Mouse (Mus musculus): ENCODE results near the gene Sytl1. TPM values are rescaled to one million over a fixed set of nuclear protein-coding genes. Genes with fewer than 3 reads are reported as not detected.
A peak's percentile ranks its signal among the peaks of the same experiment; 100 is the strongest.

Sytl1 gene
- polyA plus RNA-seq, 1 experiment = 0.07 TPM

DNA sequence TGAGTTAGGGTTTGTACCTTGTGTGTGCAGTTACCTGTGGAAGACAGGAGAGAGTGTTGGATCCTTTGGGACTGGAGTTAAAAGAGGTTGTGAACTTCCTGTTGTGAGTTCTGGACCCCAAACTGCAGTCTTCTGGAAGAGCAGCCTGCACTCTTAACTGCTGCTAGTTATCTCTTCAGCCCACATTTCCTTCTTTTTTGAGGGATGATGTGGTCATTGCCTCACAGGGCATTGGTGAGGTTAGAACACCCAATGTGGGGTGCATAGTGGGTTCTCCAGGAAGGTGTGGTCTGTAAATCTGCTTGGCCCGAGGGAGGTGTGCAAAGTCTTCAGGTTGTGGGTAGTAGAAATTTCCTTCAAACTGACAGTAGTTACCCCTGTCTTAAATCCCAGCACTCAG, 18.6 kb downstream of the Sytl1 start:
- peaks cover 20% of the 10 kb centered on the region for H3K27me3 ChIP-seq (ENCODE audit: control insufficient read depth)
- no peaks in the 10 kb centered on the region; the same call in 1 of the 2 replicates for H3K9me3 ChIP-seq (ENCODE audit: control insufficient read depth, low read length)
- H3K4me3 ChIP-seq (replicated peaks) = no peak overlapping the region
- no peaks in the 10 kb centered on the region for H3K36me3 ChIP-seq (ENCODE audit: control insufficient read depth)
- no peak for TF ChIP-seq GATA1 (IDR thresholded peaks at IDR 0.05; ENCODE audit: low read length)
- TF ChIP-seq TAL1 (IDR thresholded peaks at IDR 0.05; ENCODE audit: low read length) = no peak
- peaks cover 89% of the 10 kb centered on the region for H3K4me1 ChIP-seq (ENCODE audit: control insufficient read depth)

DNA sequence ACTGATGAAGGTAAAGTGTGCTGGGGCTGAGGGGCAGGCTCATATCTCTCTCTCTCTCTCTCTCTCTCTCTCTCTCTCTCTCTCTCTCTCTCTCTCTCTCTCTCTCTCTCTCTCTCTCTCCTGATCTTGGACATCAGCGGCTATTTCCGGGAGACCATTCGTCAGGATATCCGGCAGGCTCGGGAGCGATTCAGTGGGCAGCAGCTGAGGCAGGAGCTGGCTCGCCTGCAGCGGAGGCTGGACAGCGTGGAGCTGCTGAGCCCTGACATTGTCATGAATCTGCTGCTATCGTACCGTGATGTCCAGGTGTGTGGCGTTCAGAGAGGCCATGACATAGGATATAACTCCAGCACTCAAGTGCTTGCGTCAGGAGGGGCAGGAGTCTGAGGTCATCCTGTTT, 19.4 kb downstream of the Sytl1 start:
- TF ChIP-seq TAL1 (IDR thresholded peaks at IDR 0.05; ENCODE audit: low read length) (no peak), GATA1 (IDR thresholded peaks at IDR 0.05; ENCODE audit: low read length) (no peak)
- Histone ChIP-seq H3K9me3 (ENCODE audit: control insufficient read depth, low read length) (no peaks in the 10 kb centered on the region), H3K36me3 (ENCODE audit: control insufficient read depth) (no peaks in the 10 kb centered on the region), H3K27me3 (ENCODE audit: control insufficient read depth) (peaks cover 19% of the 10 kb centered on the region), H3K4me3 (replicated peaks) (no peak overlapping the region), H3K4me1 (ENCODE audit: control insufficient read depth) (peaks cover 88% of the 10 kb centered on the region)

DNA sequence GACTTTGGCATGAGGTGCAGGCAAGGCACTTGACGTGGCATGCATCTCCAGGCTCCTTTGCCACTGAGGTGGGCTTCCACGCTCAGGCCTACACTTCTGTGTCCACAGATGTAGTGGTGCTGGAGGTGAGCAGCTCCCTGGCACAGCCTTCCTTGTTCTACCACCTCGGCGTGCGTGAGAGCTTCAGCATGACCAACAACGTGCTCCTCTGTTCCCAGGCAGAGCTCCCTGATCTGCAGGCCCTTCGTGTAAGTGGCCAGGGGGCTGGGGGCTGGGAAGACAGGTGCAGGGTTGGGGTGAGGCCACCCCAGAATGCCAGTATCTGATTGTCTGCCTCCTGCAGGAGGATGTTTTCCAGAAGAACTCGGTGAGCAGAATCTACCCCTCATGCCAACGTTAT, 20.2 kb downstream of the Sytl1 start:
- Histone ChIP-seq H3K9me3 (ENCODE audit: control insufficient read depth, low read length) (no peaks in the 10 kb centered on the region), H3K27me3 (ENCODE audit: control insufficient read depth) (peaks cover 16% of the 10 kb centered on the region), H3K4me3 (replicated peaks) (no peak overlapping the region), H3K36me3 (ENCODE audit: control insufficient read depth) (no peaks in the 10 kb centered on the region), H3K4me1 (ENCODE audit: control insufficient read depth) (peaks cover 84% of the 10 kb centered on the region)
- TF ChIP-seq GATA1 (IDR thresholded peaks at IDR 0.05; ENCODE audit: low read length) = no peak
- TF ChIP-seq TAL1 (IDR thresholded peaks at IDR 0.05; ENCODE audit: low read length) = no peak

DNA sequence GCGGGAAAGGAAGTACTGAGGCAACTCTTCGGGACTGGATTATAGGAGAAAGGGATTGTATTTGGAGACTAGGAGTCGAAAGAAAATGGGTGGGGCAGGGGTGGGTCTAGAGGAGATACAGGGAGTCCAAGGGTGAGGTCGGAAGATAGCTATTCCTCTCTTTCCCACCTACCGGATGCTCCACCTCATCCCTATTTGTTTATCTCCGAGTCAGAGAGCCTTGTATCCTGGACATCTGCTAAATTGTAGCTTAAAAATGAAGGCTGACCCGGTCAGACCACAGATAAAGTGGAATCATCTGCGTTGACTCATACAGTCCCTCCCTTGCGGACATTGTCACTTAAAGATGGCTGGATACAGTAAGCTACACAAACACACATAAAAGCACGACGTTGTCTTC, 21.0 kb downstream of the Sytl1 start:
- no peak for TF ChIP-seq TAL1 (IDR thresholded peaks at IDR 0.05; ENCODE audit: low read length)
- TF ChIP-seq GATA1 (IDR thresholded peaks at IDR 0.05; ENCODE audit: low read length) = no peak
- Histone ChIP-seq H3K36me3 (ENCODE audit: control insufficient read depth) (no peaks in the 10 kb centered on the region), H3K4me1 (ENCODE audit: control insufficient read depth) (peaks cover 76% of the 10 kb centered on the region), H3K27me3 (ENCODE audit: control insufficient read depth) (peaks cover 11% of the 10 kb centered on the region), H3K9me3 (ENCODE audit: control insufficient read depth, low read length) (no peaks in the 10 kb centered on the region), H3K4me3 (replicated peaks) (peak overlapping the region; percentile 78)

DNA sequence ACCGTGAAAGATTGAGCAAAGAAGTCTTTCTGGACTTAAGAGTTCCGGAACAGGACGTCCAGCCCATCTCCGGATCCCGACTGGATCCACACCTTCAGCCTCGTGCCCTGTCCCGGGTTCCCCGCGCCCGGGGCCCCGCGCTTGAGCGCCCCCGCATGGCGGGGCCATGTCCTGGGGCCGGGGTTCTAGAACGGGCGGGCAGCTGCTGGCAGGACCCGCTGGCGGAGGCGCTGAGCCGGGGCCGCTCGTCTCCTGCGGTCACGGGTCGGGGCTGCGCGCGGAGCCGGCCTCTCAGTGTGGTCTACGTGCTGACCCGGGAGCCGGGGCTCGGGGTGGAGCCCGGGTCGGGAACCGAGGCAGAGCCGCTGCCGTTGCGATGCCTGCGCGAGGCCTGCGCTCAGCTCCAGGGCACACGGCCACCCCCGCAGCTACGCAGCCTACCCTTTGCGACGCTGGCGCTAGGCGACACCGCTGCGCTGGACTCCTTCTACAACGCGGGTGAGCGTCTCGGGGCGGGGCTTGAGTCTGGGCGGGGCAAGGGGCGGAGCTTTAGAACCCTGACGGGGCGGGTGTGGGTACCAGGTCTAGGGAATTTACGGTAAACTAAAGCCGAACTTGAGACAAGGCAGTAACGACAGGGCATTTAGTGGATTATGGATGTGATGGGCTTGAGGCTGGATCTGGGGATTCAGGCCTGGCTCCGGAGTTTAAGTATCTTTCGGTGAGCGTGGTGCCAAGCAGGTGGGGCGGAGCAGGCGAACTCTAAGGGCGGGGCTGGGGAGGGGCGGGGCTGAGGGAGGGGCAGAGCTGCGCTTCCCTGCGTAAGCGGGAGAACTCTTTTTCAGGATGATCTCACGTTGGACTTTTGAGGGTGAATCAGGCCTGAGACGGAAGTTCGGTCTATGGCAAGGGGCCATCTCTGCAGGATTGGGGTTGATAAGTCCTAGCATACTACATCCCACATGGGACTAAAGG, 21.7 kb downstream of the Sytl1 start:
- peaks cover 70% of the 10 kb centered on the region for H3K4me1 ChIP-seq (ENCODE audit: control insufficient read depth)
- TF ChIP-seq GATA1 (IDR thresholded peaks at IDR 0.05; ENCODE audit: low read length) = no peak
- TF ChIP-seq TAL1 (IDR thresholded peaks at IDR 0.05; ENCODE audit: low read length) = no peak
- H3K36me3 ChIP-seq (ENCODE audit: control insufficient read depth) = no peaks in the 10 kb centered on the region
- peaks cover 10% of the 10 kb centered on the region for H3K27me3 ChIP-seq (ENCODE audit: control insufficient read depth)
- peak overlapping the region; percentile 78 for H3K4me3 ChIP-seq (replicated peaks)
- H3K9me3 ChIP-seq (ENCODE audit: control insufficient read depth, low read length) = no peaks in the 10 kb centered on the region

DNA sequence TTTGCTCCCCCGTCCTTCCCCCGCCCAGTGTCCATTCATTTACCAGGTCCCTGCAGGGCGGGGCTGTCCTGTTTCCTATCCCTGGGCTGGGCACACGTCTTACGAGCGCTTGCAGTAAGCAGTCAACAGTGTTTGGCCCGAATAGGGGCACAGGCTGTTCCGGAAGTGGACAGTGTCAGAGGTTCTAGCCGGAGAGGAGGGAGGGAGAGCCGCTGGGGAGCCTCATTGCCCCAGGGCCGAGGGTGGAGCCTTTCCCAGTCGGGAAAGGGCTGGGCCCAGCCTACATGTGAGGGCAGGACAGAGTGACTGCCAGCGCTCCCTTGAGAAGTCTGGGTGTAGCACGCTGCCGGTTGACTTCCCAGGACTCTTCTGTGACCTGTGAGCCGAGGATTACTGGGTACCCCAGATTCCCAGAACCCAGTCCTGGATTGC, 22.4 kb downstream of the Sytl1 start, which contains the start of gene Map3k6:
Gene Map3k6, plus strand, starts transcription at position 329 of the 432 bp plus-strand sequence.
- no peaks in the 10 kb centered on the region for H3K9me3 ChIP-seq (ENCODE audit: control insufficient read depth, low read length)
- TF ChIP-seq TAL1 (IDR thresholded peaks at IDR 0.05; ENCODE audit: low read length) (no peak), GATA1 (IDR thresholded peaks at IDR 0.05; ENCODE audit: low read length) (no peak)
- peaks cover 12% of the 10 kb centered on the region for H3K27me3 ChIP-seq (ENCODE audit: control insufficient read depth)
- H3K4me1 ChIP-seq (ENCODE audit: control insufficient read depth) = peaks cover 63% of the 10 kb centered on the region
- no peaks in the 10 kb centered on the region for H3K36me3 ChIP-seq (ENCODE audit: control insufficient read depth)
- H3K4me3 ChIP-seq (replicated peaks) = peak within 1 kb of the TSS; percentile 78

DNA sequence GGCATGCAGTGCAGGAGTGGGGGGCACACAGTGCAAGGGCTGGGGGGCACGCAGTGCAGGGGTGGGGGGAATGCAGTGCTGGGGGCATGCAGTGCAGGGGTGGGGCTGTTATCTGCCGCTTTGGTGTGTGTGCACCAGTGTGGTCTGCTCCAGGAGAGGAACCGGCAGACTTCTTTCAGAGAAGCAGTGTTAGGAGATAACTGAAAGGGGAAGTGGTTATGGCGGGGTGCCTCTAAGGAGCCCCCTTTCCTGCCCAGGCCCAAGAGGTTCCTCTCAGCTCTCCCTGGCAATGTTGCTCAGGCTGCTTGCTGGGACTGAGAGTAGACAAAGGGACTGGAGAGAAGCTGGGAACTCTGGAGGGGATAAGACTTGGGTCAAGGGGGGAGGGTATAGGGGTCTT, 25.0 kb downstream of the Sytl1 start:
- H3K4me1 ChIP-seq (ENCODE audit: control insufficient read depth) = peaks cover 39% of the 10 kb centered on the region
- H3K4me3 ChIP-seq (replicated peaks) = no peak overlapping the region
- H3K36me3 ChIP-seq (ENCODE audit: control insufficient read depth) = no peaks in the 10 kb centered on the region
- peaks cover 7% of the 10 kb centered on the region for H3K27me3 ChIP-seq (ENCODE audit: control insufficient read depth)
- no peaks in the 10 kb centered on the region for H3K9me3 ChIP-seq (ENCODE audit: control insufficient read depth, low read length)
- TF ChIP-seq TAL1 (IDR thresholded peaks at IDR 0.05; ENCODE audit: low read length) (no peak), GATA1 (IDR thresholded peaks at IDR 0.05; ENCODE audit: low read length) (no peak)

DNA sequence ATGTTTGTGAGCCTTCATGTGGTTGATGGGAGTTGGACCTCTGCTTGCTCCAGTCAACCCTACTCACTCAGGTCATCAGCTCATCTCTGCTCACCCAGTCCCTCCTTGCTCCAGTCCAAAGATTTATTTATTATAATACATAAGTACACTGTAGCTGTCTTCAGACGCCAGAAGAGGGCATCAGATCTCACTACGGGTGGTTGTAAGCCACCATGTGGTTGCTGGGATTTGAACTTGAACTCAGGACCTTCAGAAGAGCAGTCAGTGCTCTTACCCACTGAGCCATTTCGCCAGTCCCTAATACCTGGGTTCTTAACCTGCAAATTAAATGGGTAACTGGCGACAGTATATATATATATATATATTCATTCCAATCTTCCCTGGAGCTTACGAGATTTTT, 27.5 kb downstream of the Sytl1 start:
- no peak overlapping the region for H3K4me3 ChIP-seq (replicated peaks)
- TF ChIP-seq TAL1 (IDR thresholded peaks at IDR 0.05; ENCODE audit: low read length) (no peak), GATA1 (IDR thresholded peaks at IDR 0.05; ENCODE audit: low read length) (no peak)
- peaks cover 2% of the 10 kb centered on the region; the same call in 1 of the 2 replicates for H3K27me3 ChIP-seq (ENCODE audit: control insufficient read depth)
- peaks cover 14% of the 10 kb centered on the region for H3K4me1 ChIP-seq (ENCODE audit: control insufficient read depth)
- no peaks in the 10 kb centered on the region for H3K9me3 ChIP-seq (ENCODE audit: control insufficient read depth, low read length)
- H3K36me3 ChIP-seq (ENCODE audit: control insufficient read depth) = no peaks in the 10 kb centered on the region

DNA sequence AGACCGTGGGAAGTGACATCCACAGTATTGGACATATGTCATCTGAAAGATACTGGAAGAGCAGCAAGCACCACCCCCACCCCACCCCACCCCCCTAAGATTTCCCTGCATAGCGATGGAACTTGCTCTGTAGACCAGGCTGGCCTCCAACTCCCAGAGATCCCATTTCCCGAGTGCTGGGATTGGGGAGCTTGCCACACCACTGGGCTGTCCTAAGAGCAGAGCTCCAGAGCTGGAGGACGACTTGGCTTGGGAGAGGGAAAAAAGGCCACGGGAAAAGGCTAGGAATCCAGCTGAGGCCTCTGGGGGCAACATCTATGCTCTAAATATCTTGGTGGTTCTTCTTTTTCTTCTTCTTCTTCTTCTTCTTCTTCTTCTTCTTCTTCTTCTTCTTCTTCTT, 28.1 kb downstream of the Sytl1 start:
- Histone ChIP-seq H3K36me3 (ENCODE audit: control insufficient read depth) (no peaks in the 10 kb centered on the region), H3K4me1 (ENCODE audit: control insufficient read depth) (peaks cover 8% of the 10 kb centered on the region), H3K4me3 (replicated peaks) (no peak overlapping the region), H3K27me3 (ENCODE audit: control insufficient read depth) (peaks cover 2% of the 10 kb centered on the region; the same call in 1 of the 2 replicates), H3K9me3 (ENCODE audit: control insufficient read depth, low read length) (no peaks in the 10 kb centered on the region)
- no peak for TF ChIP-seq GATA1 (IDR thresholded peaks at IDR 0.05; ENCODE audit: low read length)
- no peak for TF ChIP-seq TAL1 (IDR thresholded peaks at IDR 0.05; ENCODE audit: low read length)
